Mouse (Mus musculus): ENCODE results near the gene Vsig8.

- TF ChIP-seq CTCF (IDR thresholded peaks at IDR 0.05; ENCODE audit: control insufficient read depth, insufficient read depth, insufficient read length) (no peak), MYOG (IDR thresholded peaks at IDR 0.05; ENCODE audit: control insufficient read depth, extremely low read depth, insufficient read length) (no peak), USF1 (IDR thresholded peaks at IDR 0.05; ENCODE audit: low read depth) (no peak), MAX (IDR thresholded peaks at IDR 0.05) (no peak), MYOD1 (IDR thresholded peaks at IDR 0.05; ENCODE audit: control insufficient read depth, insufficient read length, low read depth) (no peak), CEBPB (IDR thresholded peaks at IDR 0.05; ENCODE audit: low read depth) (no peak), FOSL1 (IDR thresholded peaks at IDR 0.05; ENCODE audit: insufficient read depth, low read length, poor library complexity, severe bottlenecking) (no peak)
Measured at GRCm38 (mm10) chr1:172584271-172584670, 28.5 kb downstream of the Vsig8 start.
